Mouse (Mus musculus) liver, embryonic 15.5 days (tissue): ENCODE measurements at regions not wholly inside any gene's neighbourhood (a gene's known extent, or its start where the extent isn't known, plus 50 kb on each side); places are given as distances from the start of the nearest gene placed in this dataset.
A peak's percentile ranks its signal among the peaks of the same experiment; 100 is the strongest.

Experiments used
- ATAC-seq: fragments of 200-750 bp; cut with Nextera tagmentation; 2 replicates; pipeline ENCODE4 v1.8.0; 2017; ENCODE audit warnings: moderate number of reproducible peaks, mild to moderate bottlenecking, moderate library complexity; ENCODE audit not compliant: insufficient read depth
- H3K27ac ChIP-seq: fragments of 300-500 bp; sonication (generic); replicated peaks from 2 replicates; pipeline ENCODE4 v1.5.1; 2015; ENCODE audit warnings: mild to moderate bottlenecking, inconsistent platforms
- H3K27me3 ChIP-seq: fragments of 300-500 bp; sonication (generic); 2 replicates; pipeline ENCODE4 v1.6.1; 2015; ENCODE audit warnings: mild to moderate bottlenecking, inconsistent platforms
- H3K36me3 ChIP-seq: fragments of 300-500 bp; sonication (generic); replicated peaks from 2 replicates; pipeline ENCODE4 v1.6.1; 2015; ENCODE audit warnings: moderate library complexity, mild to moderate bottlenecking, inconsistent platforms
- H3K4me1 ChIP-seq: fragments of 300-500 bp; sonication (generic); replicated peaks from 2 replicates; pipeline ENCODE4 v1.6.1; 2015; ENCODE audit warnings: inconsistent platforms
- H3K4me2 ChIP-seq: fragments of 300-500 bp; sonication (generic); 2 replicates; pipeline ENCODE4 v1.6.1; 2015; ENCODE audit warnings: moderate library complexity, mild to moderate bottlenecking, inconsistent platforms
- H3K4me3 ChIP-seq: fragments of 300-500 bp; sonication (generic); replicated peaks from 2 replicates; pipeline ENCODE4 v1.5.1; 2015; ENCODE audit warnings: mild to moderate bottlenecking, inconsistent platforms
- H3K9ac ChIP-seq: fragments of 300-500 bp; sonication (generic); 2 replicates; pipeline ENCODE4 v1.6.1; 2015; ENCODE audit warnings: moderate library complexity, mild to moderate bottlenecking, inconsistent platforms
- H3K9me3 ChIP-seq: fragments of 300-500 bp; sonication (generic); replicated peaks from 2 replicates; pipeline ENCODE4 v1.6.1; 2016; ENCODE audit warnings: inconsistent platforms
- WGBS: fragments of 180-500 bp; shearing (Covaris S2); methylation state at CpG from one replicate; pipeline ENCODE4 v1.1.7; 2015; ENCODE audit warnings: mixed read lengths; ENCODE audit not compliant: insufficient replicate concordance; 5-methylcytosine and 5-hydroxymethylcytosine counted together

DNA sequence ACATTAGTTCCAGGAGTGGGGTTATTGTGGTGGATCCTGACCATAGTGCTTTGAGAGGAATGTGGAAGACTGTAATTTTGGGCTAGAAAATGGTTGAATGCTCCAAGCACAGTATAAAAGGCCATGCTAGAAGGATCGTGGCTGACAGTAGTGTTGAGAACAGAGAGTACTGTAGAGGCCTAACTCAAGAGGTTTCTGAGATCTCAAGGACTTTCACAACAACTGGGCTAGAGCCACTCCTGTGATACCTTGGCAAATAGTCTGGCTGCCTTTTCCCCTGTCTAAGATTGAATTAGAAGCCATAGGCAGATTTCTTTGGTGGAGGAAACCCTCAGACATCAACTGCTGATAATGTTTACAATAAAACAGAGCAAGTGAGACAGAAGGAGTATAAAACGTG is 67.1 kb upstream of the Armc2 start:
- Histone ChIP-seq H3K9me3 (no peaks in the 10 kb centered on the region), H3K36me3 (no peaks in the 10 kb centered on the region), H3K27me3 (no peaks in the 10 kb centered on the region; the same call in 1 of the 2 replicates), H3K4me3 (no peak overlapping the region), H3K4me1 (peaks cover 13% of the 10 kb centered on the region), H3K4me2 (no peak overlapping the region), H3K27ac (no peak overlapping the region), H3K9ac (no peak overlapping the region)
- no peak for ATAC-seq
- 59% methylated on average over 2 of the region's 2 CpGs for WGBS

DNA sequence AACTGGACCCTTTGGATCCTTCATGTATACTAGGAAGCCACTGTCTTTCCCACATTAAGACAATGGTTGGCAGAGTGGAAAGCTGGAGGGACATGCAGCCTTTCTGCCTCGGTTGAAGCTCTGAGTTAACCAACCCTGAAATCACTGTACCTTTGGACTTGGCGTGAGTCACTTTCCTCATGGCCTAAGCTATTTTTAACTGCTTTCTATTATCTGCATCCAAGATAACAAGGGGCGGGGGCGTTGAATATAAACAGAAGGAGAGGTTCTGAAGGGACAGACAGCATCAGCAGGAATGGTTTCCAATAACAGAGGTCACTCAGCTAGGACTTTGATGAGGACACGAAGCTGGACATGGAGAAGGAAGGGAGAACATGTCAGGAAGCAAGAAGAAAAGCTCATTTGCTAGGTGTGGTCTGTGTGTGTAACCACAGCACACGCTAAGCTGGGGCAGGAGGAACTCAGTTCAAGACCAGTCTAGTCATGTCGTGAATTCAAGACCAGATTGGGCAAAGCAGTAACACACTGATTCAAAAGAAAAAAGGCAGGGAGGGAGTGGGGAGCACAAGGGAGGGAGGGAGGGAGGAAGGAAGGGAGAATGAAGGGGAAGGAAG is 64.1 kb upstream of the Armc2 start:
- H3K4me2 ChIP-seq = no peak overlapping the region
- no peak for ATAC-seq
- no peak overlapping the region for H3K27ac ChIP-seq
- no peaks in the 10 kb centered on the region for H3K36me3 ChIP-seq
- no peaks in the 10 kb centered on the region for H3K9me3 ChIP-seq
- H3K27me3 ChIP-seq = no peaks in the 10 kb centered on the region
- no peak overlapping the region for H3K9ac ChIP-seq
- H3K4me1 ChIP-seq = 0 out of 2 replicates have a peak, but pooled peaks cover 3% of the 10 kb centered on the region
- 22% methylated on average over 7 of the region's 7 CpGs for WGBS
- no peak overlapping the region for H3K4me3 ChIP-seq

DNA sequence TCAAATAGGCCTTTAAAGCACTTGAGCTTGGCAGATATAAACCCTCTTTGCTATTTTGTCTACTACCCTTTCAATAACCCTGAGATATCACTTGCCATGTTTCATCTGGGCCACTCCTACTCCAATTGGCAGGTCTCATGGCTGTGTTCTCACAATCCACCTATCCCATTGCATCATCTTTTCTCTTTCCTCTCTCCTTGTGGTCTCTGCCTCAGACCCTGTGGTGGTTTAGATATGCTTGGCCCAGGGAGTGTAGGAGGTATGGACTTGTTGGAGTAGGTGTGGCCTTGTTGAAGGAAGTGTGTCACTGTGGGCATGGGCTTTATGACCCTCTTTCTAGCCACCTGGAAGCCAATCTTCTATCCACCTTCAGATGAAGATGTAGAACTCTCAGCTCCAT is 61.5 kb upstream of the Armc2 start:
- Histone ChIP-seq H3K36me3 (no peaks in the 10 kb centered on the region), H3K9me3 (no peaks in the 10 kb centered on the region), H3K4me2 (no peak overlapping the region), H3K4me1 (0 out of 2 replicates have a peak, but pooled peaks cover 3% of the 10 kb centered on the region), H3K27me3 (no peaks in the 10 kb centered on the region), H3K27ac (no peak overlapping the region), H3K4me3 (no peak overlapping the region), H3K9ac (no peak overlapping the region)
- no peak for ATAC-seq

DNA sequence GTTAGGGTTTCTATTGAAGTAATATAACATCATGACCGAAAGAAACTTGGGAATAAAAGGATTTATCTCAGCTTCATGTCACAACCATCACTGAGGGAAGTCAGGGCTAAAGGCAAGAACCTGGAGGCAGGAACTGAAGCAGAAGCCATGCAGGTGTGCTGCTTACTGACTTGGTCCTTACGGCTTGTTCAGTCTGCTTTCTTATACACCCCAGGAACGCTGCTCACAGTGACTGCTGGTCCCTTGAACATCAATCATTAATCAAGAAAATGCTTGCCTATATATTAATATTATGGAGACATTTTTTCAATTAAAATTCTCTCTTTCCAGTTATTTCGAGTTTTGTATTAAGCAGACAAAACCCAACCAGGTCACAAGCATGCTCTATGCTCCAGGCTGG is 58.5 kb upstream of the Armc2 start:
- peaks cover 18% of the 10 kb centered on the region for H3K4me1 ChIP-seq
- no peak overlapping the region for H3K9ac ChIP-seq
- H3K4me2 ChIP-seq = no peak overlapping the region
- WGBS = 61% methylated on average over 4 of the region's 4 CpGs
- H3K36me3 ChIP-seq = no peaks in the 10 kb centered on the region
- H3K27me3 ChIP-seq = no peaks in the 10 kb centered on the region
- no peak overlapping the region for H3K4me3 ChIP-seq
- no peaks in the 10 kb centered on the region for H3K9me3 ChIP-seq
- H3K27ac ChIP-seq = no peak overlapping the region
- no peak for ATAC-seq

DNA sequence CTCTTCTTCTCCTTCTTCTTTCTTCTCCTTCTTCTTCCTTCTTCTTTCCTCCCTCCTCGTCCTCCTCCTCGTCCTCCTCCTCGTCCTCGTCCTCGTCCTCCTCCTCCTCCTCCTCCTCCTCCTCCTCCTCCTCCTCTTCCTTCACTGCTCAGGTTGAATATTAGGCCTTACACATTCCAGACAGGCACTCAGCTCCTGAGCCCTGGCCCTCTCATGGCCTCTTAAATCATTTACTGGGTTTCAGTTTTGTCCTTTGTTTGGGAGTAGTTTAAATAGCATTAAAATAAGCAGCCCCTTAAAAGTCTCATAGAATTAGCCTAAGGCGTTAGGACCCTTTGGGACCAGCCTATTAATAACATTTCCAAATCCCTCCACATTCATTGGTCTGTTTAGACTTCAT is 57.3 kb upstream of the Armc2 start:
- 63% methylated on average over 6 of the region's 6 CpGs for WGBS
- Histone ChIP-seq H3K4me3 (no peak overlapping the region), H3K4me2 (no peak overlapping the region), H3K27ac (no peak overlapping the region), H3K36me3 (no peaks in the 10 kb centered on the region), H3K9ac (no peak overlapping the region), H3K9me3 (no peaks in the 10 kb centered on the region), H3K4me1 (peaks cover 30% of the 10 kb centered on the region), H3K27me3 (no peaks in the 10 kb centered on the region)
- ATAC-seq = no peak

DNA sequence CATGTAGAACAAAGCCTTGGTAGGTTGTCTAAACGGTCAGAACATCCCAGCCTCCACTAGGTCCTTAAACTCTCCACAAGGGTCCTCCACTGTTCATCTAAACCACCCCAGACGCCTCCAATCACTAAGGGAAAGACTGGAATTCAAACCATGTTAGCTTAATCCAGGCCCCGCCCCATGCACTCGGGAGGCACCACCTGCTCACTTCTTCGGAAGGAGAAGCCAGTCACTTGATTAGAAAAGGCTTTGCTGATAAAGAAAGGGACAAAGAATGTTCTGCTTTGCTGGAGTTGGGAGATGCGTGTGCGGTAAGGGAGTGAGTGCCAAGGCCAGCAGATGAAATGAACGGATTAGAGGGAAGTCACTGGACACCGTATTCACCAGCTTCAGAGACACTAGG is 54.5 kb upstream of the Armc2 start:
- Histone ChIP-seq H3K9me3 (no peaks in the 10 kb centered on the region), H3K4me3 (no peak overlapping the region), H3K36me3 (no peaks in the 10 kb centered on the region), H3K27ac (no peak overlapping the region), H3K4me2 (peak overlapping the region; percentile 15), H3K9ac (no peak overlapping the region), H3K4me1 (peaks cover 49% of the 10 kb centered on the region), H3K27me3 (no peaks in the 10 kb centered on the region)
- 18% methylated on average over 9 of the region's 9 CpGs for WGBS
- ATAC-seq = no peak

DNA sequence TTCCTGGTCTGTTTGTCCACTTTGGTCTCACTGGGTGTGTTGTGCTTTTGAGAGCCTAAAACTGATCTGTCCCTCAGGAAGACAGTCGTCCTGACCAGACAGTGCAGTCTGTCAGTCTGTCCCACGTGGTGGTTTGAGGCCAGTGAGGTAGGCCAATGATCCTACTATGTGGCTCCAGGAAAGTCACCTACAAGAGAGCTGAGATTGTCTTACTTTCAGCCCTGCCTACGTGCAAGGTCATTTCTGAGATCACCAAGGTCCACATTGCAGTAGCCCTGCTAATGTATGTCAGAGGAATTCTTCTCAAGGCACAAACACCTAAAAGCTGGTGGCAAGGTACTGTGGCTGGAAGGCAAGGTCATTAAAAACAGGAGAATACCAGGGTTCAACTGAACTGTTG is 53.9 kb upstream of the Armc2 start:
- no peaks in the 10 kb centered on the region for H3K9me3 ChIP-seq
- ATAC-seq = no peak
- no peak overlapping the region for H3K9ac ChIP-seq
- H3K4me3 ChIP-seq = no peak overlapping the region
- 37% methylated on average over 3 of the region's 3 CpGs for WGBS
- no peak overlapping the region for H3K27ac ChIP-seq
- no peaks in the 10 kb centered on the region for H3K36me3 ChIP-seq
- H3K27me3 ChIP-seq = no peaks in the 10 kb centered on the region
- no peak overlapping the region for H3K4me2 ChIP-seq
- peaks cover 49% of the 10 kb centered on the region for H3K4me1 ChIP-seq

DNA sequence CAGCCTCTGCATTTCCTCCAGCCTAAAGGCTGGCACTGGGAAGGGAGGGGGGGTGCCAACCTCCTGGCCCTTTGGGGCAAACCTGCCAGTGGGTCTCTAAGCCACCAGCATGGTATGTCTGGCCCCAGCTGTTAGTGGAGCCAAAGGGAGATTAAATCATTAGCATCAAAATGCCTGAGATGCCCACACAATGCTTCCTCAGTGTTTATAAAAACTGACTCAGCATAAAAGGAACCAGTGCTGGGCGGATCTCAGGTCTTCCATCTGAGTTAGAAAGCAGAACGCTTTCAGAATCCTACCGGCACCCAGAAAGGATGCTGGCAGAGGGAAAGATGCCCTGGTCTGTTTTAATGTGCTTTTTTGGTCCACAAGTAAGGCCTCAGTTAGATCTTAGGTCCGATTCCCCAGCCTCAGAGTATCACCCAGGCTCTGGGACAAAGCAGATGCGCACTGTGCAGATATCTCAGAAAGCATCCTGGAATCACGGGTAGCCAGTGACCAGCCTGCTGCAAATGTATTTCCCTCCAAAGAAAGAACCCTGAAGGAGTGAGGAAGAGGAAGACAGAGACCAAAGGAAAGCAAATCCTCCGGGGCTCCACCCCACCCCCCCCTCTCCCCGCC is 53.3 kb upstream of the Armc2 start:
- H3K27ac ChIP-seq = peak overlapping the region; percentile 24
- H3K4me2 ChIP-seq = peak overlapping the region; percentile 9; the same call in 1 of the 2 replicates
- 34% methylated on average over 8 of the region's 8 CpGs for WGBS
- no peaks in the 10 kb centered on the region for H3K9me3 ChIP-seq
- H3K27me3 ChIP-seq = no peaks in the 10 kb centered on the region
- ATAC-seq = 0 out of 2 replicates have a peak, but pooled peaks have one; percentile 2
- H3K4me1 ChIP-seq = peaks cover 49% of the 10 kb centered on the region
- no peak overlapping the region for H3K9ac ChIP-seq
- no peaks in the 10 kb centered on the region for H3K36me3 ChIP-seq
- H3K4me3 ChIP-seq = no peak overlapping the region

DNA sequence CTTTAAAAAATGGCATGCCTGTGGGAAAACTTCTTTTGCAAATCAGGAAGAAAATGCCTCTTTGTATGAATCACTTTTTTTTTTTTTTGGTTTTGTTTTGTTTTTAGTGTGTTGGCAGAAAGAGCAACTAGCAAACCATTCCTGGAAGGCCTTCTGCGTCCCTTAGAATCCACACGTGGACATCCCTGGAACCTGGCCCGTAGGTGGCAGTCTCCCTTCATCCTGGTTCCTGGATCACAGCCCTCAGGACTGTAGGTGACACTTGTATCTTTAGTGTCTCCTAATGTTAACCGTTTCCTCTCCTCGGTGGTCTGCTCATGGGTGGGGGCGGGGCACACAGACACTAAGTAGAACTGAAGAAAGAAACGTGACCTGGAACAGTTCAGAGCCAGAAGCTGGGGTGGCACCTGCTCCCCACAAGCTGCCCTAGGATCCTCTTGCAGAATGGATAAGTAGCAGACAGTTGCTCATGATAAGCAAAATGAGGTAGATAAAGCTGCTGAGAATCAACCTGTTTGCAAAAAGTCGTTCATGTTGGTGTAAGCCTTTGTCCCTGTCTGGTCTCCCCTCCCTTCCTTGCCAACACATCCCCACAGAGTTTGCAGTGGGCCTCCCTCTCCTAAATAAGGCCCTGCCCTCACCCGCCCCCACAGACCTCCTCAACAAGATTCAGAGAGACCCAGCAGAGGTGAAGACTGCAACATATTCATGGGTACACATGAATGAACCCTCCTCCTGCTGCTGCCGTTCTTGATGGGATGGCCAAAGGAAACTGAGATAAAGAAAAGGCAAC is 52.6 kb upstream of the Armc2 start:
- Histone ChIP-seq H3K4me3 (no peak overlapping the region), H3K27me3 (no peaks in the 10 kb centered on the region), H3K4me1 (peaks cover 49% of the 10 kb centered on the region), H3K9me3 (no peaks in the 10 kb centered on the region), H3K27ac (peak overlapping the region; percentile 24), H3K9ac (no peak overlapping the region), H3K4me2 (peak overlapping the region; percentile 9), H3K36me3 (no peaks in the 10 kb centered on the region)
- WGBS = 13% methylated on average over 10 of the region's 10 CpGs
- ATAC-seq = peak; percentile 65

DNA sequence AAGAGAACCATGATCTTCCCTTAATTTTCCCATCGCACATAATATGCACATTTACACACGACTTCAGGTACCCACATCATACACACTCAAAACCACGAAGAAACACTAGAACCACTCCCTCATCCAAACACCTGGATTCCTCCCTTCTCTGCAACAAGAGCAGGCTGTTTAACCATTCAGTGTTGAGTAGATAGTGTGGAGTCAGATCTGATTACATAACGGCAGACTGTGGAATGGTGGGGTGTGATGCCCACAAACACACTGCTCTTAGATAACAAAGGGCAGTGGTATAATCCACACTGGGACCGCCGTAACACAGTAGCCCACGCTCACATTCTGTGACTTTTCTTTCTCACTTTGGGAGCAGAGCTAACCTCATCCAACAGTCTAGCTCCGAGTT is 51.5 kb upstream of the Armc2 start:
- 23% methylated on average over 8 of the region's 8 CpGs for WGBS
- ATAC-seq = peak; percentile 43
- no peaks in the 10 kb centered on the region for H3K36me3 ChIP-seq

DNA sequence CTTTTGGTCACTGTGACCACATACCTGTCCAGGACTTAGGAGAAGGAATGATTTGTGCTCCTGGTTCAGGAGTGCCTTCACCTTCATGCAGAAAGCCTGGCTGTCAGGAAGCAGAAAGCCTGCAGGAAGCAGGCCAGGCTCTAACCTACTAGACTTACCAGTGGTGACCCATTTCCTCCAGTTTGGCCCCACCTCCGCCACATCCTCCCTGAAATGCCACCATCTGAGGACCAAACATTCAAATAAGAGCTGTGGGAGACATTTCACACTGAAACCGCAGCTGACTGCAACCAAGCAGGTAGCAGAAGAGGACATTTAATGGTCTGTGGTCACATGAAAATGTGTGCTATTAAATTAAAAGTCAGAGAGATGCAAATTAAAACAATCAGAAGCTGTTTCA is 50.3 kb upstream of the Armc2 start:
- Histone ChIP-seq H3K4me2 (no peak overlapping the region), H3K4me3 (no peak overlapping the region), H3K36me3 (no peaks in the 10 kb centered on the region), H3K27ac (no peak overlapping the region), H3K9me3 (no peaks in the 10 kb centered on the region), H3K27me3 (no peaks in the 10 kb centered on the region), H3K4me1 (peaks cover 60% of the 10 kb centered on the region), H3K9ac (no peak overlapping the region)
- WGBS = 55% methylated on average over 2 of the region's 2 CpGs
- ATAC-seq = no peak

More for the DNA sequence above, 51.5 kb upstream of the Armc2 start:
- Histone ChIP-seq H3K4me3 (no peak overlapping the region), H3K9ac (no peak overlapping the region), H3K27me3 (no peaks in the 10 kb centered on the region), H3K27ac (no peak overlapping the region), H3K9me3 (no peaks in the 10 kb centered on the region), H3K4me2 (0 out of 2 replicates have a peak overlapping the region, but pooled peaks have one; percentile 4), H3K4me1 (peaks cover 50% of the 10 kb centered on the region)
